Mouse (Mus musculus) limb, embryonic 14.5 days (tissue): ENCODE measurements at regions not wholly inside any gene's neighbourhood (a gene's known extent, or its start where the extent isn't known, plus 50 kb on each side); places are given as distances from the start of the nearest gene placed in this dataset.
"Not testable (repeated sequence)": the region's sequence is repeated elsewhere in the genome, so short reads cannot be mapped to it uniquely, and the experiment has no call there.

Experiments
- ATAC-seq: fragments of 200-750 bp; cut with Nextera tagmentation; 2 replicates; pipeline ENCODE4 v1.8.0; 2017; ENCODE audit warnings: low read depth, moderate number of reproducible peaks, moderate TSS enrichment; ENCODE audit not compliant: low FRiP score
- DNase-seq: peaks from one replicate; pipeline ENCODE4 v3.0.0-alpha.2; 2015; ENCODE audit warnings: low spot score
- H3K27ac ChIP-seq: fragments of 300-500 bp; sonication (generic); replicated peaks from 2 replicates; pipeline ENCODE4 v1.5.1; 2014; ENCODE audit warnings: low read depth, mild to moderate bottlenecking, low read length, moderate library complexity, mixed read lengths
- H3K27me3 ChIP-seq: fragments of 300-500 bp; sonication (generic); 2 replicates; pipeline ENCODE4 v1.6.1; 2014; ENCODE audit warnings: low read length, mixed read lengths; ENCODE audit not compliant: control insufficient read depth, insufficient read depth
- H3K36me3 ChIP-seq: fragments of 300-500 bp; sonication (generic); 2 replicates; pipeline ENCODE4 v1.6.1; 2014; ENCODE audit warnings: mild to moderate bottlenecking, low read length, moderate library complexity, mixed read lengths; ENCODE audit not compliant: control insufficient read depth, insufficient read depth
- H3K4me1 ChIP-seq: fragments of 300-500 bp; sonication (generic); 2 replicates; pipeline ENCODE4 v1.6.1; 2014; ENCODE audit warnings: antibody characterized with exemption, low read length, mixed read lengths; ENCODE audit not compliant: control insufficient read depth, insufficient read depth
- H3K4me2 ChIP-seq: fragments of 300-500 bp; sonication (generic); replicated peaks from 2 replicates; pipeline ENCODE4 v1.6.1; 2014; ENCODE audit warnings: low read depth, mild to moderate bottlenecking, low read length, moderate library complexity; ENCODE audit not compliant: severe bottlenecking
- H3K4me3 ChIP-seq: fragments of 300-500 bp; sonication (generic); replicated peaks from 2 replicates; pipeline ENCODE4 v1.5.1; 2014; ENCODE audit warnings: low read length
- H3K9ac ChIP-seq: fragments of 300-500 bp; sonication (generic); 2 replicates; pipeline ENCODE4 v1.6.1; 2014; ENCODE audit warnings: mild to moderate bottlenecking, low read depth, low read length, moderate library complexity; ENCODE audit not compliant: severe bottlenecking
- H3K9me3 ChIP-seq: fragments of 300-500 bp; sonication (generic); 2 replicates; pipeline ENCODE4 v1.6.1; 2016; ENCODE audit warnings: low read length; ENCODE audit not compliant: control insufficient read depth
- POLR2A ChIP-seq: fragments of 200-500 bp; IDR thresholded peaks from 2 replicates; pipeline ENCODE4 v1.8.0; 2012; ENCODE audit warnings: inconsistent platforms, mild to moderate bottlenecking, moderate library complexity, borderline replicate concordance; ENCODE audit not compliant: insufficient read depth, insufficient read length; ENCODE audit errors: extremely low read depth
- WGBS: fragments of 180-500 bp; shearing (Covaris S2); extraction: QIAGEN DNeasy Blood & Tissue Kit; methylation state at CpG from one replicate; pipeline ENCODE4 v1.1.7; 2014; 5-methylcytosine and 5-hydroxymethylcytosine counted together

DNA sequence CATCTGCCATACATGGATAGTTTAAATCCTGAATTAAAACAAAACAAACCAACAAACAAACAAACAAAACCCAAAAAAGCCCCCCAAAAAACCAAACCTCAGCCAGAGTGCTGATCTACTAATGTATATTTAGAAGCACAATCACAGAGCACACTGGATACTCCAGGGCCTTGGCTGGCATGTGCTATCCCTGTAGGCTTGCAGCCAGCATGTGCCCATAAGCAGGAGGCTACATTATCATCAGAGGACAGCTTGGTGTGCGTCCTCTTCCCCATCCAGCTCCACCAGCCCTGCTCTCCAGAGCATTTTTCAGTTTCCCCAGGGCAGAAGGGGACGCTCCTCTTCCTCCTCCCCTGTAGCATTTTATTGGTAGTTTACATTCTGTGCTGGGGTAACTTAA is 198.9 kb downstream of the Mterf1b start:
- no peaks in the 10 kb centered on the region for H3K27me3 ChIP-seq
- TF ChIP-seq POLR2A, result no peak
- DNase-seq, result no peak
- WGBS, result 87% methylated on average over 1 of the region's 2 CpGs
- H3K4me2 ChIP-seq, result no peak overlapping the region
- H3K4me3 ChIP-seq, result no peak overlapping the region
- ATAC-seq, result no peak
- no peaks in the 10 kb centered on the region for H3K36me3 ChIP-seq
- no peak overlapping the region for H3K27ac ChIP-seq
- no peaks in the 10 kb centered on the region for H3K4me1 ChIP-seq
- no peaks in the 10 kb centered on the region for H3K9me3 ChIP-seq
- no peak overlapping the region for H3K9ac ChIP-seq

DNA sequence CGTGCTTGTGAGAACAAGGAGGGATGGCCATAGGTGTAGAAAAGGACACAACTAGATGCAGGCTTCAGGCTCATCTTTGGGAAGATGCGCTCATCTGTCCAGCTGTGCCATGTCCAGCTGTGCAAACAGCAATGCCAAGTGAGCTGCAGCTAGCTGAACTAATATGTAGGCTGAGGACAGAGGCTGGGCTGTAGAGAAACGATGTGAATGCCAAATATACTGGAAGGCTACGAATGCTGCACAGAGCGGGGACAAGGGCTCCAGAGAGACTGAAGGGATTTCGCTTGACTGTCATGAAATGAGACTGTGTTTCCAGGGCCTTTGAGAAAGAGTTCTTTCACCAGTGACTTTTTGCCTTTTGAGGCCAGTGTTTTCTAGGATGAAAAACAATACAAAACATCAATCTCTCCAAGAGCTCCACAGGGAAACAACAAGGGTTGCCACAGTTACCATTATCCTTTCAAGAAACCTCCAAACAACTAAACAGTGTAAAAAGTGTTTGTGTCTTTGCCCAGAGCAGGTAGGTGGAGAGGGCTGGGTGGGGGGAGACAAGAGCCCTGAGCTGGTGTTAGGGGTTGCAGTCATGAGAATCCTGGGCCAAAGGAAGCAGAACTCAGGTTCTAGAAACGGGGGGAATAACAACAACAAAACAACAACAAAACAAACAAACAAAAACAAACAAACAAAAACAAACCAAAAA is 202.3 kb downstream of the Mterf1b start:
- H3K27me3 ChIP-seq, H3K27ac ChIP-seq, ATAC-seq, H3K36me3 ChIP-seq, H3K4me1 ChIP-seq, H3K4me3 ChIP-seq, DNase-seq, H3K9me3 ChIP-seq, H3K9ac ChIP-seq, H3K4me2 ChIP-seq: not testable (repeated sequence)
- 85% methylated on average over 6 of the region's 7 CpGs for WGBS

DNA sequence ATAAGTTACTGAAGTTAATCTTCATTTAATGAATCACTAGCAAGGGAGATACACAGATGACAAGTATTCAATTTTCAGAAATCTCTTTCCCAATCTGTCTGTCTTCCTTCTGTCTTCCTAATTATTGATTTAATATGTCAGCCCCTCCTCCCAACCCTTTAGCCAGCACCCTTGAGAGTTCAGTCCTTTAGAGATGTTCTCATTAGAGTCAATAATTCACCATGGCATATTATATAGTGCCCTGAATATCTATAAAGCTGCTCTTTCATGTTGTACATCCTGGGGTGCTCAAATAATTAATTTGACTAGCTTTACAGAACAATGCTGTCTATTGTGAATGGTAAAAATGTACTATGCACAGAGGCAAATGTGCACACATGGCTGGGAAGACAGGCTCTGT is 205.9 kb downstream of the Mterf1b start:
- Histone ChIP-seq H3K4me1 (no peaks in the 10 kb centered on the region), H3K4me3 (no peak overlapping the region), H3K4me2 (no peak overlapping the region), H3K27me3 (no peaks in the 10 kb centered on the region), H3K9ac (no peak overlapping the region), H3K9me3 (no peaks in the 10 kb centered on the region), H3K27ac (no peak overlapping the region), H3K36me3 (no peaks in the 10 kb centered on the region)
- TF ChIP-seq POLR2A, result no peak
- no peak for DNase-seq
- ATAC-seq, result no peak

DNA sequence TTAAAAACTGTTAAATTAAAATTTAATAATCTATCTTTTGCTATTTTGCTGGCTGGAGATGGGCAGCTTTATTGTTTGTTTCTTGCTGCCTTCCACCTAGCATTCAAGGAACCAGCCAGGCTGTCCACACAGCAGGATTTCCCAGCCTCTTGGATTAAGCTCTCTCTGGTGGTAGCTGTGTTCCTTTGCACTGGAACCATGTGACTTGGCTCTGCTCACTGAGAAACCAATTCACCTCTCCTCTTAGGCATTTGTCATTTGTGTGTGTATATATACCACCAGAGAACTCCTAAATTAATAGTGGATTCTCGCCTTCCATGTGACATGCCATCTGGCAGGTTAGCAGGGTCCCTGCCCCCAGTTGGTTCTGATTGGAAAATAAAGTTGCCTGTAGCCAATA is 225.6 kb downstream of the Mterf1b start:
- H3K9me3 ChIP-seq, result no peaks in the 10 kb centered on the region
- H3K4me3 ChIP-seq, result no peak overlapping the region
- ATAC-seq, result no peak
- H3K36me3 ChIP-seq, result no peaks in the 10 kb centered on the region
- no peak overlapping the region for H3K4me2 ChIP-seq
- no peak overlapping the region for H3K27ac ChIP-seq
- no peak for DNase-seq
- H3K27me3 ChIP-seq, result no peaks in the 10 kb centered on the region
- H3K4me1 ChIP-seq, result no peaks in the 10 kb centered on the region
- no peak overlapping the region for H3K9ac ChIP-seq
- no peak for TF ChIP-seq POLR2A
- WGBS, result 73% methylated on average over 1 of the region's 1 CpGs
